Mouse (Mus musculus): ENCODE data around the gene Chchd10.

Gene Chchd10

GRCm38 (mm10) chr10:75951424-75952050 is 18.6 kb downstream of the Chchd10 start:
- no peak for DNase-seq

GRCm38 (mm10) chr10:75954381-75954811 is 21.5 kb downstream of the Chchd10 start, which contains the start of gene Gm5134:
Gene Gm5134, plus strand, starts transcription at chr10:75954514.
- no peak for DNase-seq

GRCm38 (mm10) chr10:75973846-75974245 is 40.9 kb downstream of the Chchd10 start:
- DNase-seq = no peak

DNA sequence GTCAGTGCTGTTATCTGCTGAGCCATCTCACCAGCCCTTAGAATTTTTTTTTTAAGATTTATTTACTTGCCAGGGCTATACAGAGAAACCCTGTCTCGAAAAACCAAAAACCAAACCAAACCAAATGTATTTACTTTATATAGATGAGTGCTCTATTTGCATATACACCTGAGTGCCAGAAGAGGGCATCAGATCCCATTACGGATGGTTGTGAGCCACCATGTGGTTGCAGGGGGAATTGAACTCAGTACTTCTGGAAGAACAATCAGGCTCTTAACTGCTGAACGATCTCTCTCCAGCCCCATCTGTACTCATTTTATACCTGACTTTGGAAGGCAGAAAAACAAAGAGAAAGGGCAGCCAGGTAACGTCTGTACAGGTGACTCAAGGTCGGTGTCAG is 42.3 kb downstream of the Chchd10 start:
- no peak for DNase-seq

GRCm38 (mm10) chr10:75978119-75978834 is 45.3 kb downstream of the Chchd10 start:
- DNase-seq = no peak

DNA sequence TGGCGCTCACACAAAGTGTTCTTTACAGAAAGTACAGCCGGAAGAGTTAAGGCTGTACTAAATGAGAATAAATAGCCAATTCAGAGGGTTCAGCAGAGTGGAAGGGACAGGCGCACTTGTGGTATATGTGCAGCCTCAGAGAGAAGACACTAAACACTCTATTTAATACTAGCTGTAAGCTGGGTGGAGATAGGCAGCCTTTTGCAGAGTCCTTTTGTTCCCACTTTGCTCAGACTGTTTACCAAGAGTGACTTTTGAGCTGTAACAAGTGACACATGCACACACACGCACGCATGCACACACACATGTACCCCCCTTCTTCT is 45.9 kb downstream of the Chchd10 start:
- no peak for DNase-seq

- no peak for DNase-seq
Observed at GRCm38 (mm10) chr10:75979432-75979831, 46.5 kb downstream of the Chchd10 start.

Measured in right cerebral cortex, postnatal 14 days (tissue).